Mouse (Mus musculus): ENCODE measurements around the gene Prmt8. TPM values are rescaled to one million over a fixed set of nuclear protein-coding genes. Genes with fewer than 3 reads are reported as not detected.

Prmt8 gene
- polyA plus RNA-seq, 1 experiment, result not detected

DNA sequence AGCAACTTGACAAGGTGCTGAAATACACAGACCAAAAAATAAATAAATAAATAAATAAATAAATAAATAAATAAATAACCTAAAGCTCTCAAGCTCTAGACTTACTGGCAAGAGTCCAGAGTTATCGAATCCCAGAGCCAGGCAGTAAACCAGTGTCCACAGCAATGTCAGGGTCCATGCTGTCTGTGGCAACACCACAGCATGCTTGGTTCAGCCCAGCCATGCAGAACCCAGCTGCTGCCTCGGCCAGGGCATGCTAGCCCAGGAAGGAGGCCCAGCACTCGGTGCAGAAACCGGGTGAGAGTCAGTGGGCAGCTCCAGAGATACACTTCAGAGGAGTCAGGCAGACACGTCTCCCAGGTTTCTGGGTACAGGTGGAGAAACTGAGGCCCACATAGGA, 29.4 kb downstream of the Prmt8 start:
- no peak for TF ChIP-seq POLR2A (IDR thresholded peaks at IDR 0.05; ENCODE audit: low read depth, low read length)
- TF ChIP-seq CTCF (conservative IDR thresholded peaks at IDR 0.05; ENCODE audit: insufficient read depth, insufficient read length, low read depth, low read length), result no peak

DNA sequence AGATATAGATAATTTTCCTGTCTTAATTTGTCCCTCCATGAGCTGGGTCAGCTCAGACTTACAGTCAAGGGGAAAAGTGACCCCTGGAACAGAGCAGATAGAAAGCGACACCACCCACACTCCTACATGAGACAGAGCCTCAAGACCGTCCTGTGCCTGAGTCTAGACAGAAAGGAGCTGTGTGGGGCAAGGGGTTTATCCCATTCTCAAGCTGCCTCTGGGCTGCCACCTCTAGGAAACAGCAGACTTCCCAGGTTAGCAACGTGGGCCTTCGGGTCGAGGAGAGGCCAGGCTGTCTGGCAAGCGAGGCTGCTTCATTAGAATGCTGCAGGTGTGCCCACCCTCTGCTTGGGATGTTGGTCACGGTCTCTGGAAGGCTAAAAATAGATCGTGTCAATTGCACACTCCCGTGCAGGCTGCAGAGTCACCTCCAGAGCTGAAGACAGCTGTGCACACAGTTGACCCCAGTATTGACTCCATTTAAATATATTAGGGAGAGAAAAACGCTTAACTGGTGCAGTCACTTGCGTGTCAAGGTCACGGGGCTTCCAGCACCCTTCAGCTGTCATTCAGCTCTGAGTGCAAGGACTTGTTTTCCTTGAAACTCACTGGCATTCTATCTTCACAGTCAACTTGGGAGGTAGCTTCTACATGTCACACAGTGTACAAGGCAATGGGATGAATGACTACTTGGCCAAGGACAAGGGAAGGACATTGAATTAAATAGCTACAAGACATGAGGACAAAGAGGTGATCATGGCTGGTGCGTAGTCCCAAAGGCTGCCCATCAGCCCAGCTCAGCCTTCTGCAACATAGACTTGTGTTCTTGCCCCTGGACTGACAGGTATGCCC, 33.9 kb downstream of the Prmt8 start:
- 39% methylated on average over 13 of the region's 13 CpGs for WGBS

More for the DNA sequence above, 29.4 kb downstream of the Prmt8 start:
- Histone ChIP-seq H3K4me3 (ENCODE audit: insufficient read depth, low read depth, low read length) (no peak overlapping the region), H3K4me1 (ENCODE audit: control insufficient read depth, insufficient read depth, low read length) (no peaks in the 10 kb centered on the region), H3K36me3 (ENCODE audit: control insufficient read depth, insufficient read depth, low read length) (no peaks in the 10 kb centered on the region), H3K27ac (ENCODE audit: insufficient read depth, low read depth, low read length) (no peak overlapping the region), H3K27me3 (replicated peaks; ENCODE audit: control insufficient read depth, insufficient read depth, low read length) (no peaks in the 10 kb centered on the region)
- DNase-seq, result no peak
- WGBS, result 54% methylated on average over 5 of the region's 5 CpGs

DNA sequence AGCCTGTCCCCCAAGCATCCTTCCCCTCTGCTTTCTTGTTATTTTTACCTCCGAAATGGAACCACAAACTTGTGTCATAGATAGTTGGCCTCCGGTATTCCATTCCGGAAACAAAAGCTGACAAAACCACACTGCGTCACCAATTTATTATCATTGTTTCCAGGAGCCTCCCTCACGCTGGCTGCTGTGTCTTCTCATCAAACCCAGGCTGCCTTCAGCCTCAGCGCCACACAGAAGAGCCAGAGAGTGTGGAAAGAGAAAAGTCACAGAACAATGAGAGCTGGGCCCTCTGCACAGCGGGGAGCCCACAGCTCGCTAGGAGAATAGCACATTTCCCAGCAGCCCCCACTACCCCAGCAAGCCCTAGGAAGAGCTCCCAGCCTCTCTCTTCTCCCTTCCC, 46.1 kb downstream of the Prmt8 start:
- Histone ChIP-seq H3K27ac (ENCODE audit: insufficient read depth, low read depth, low read length) (no peak overlapping the region), H3K27me3 (replicated peaks; ENCODE audit: control insufficient read depth, insufficient read depth, low read length) (no peaks in the 10 kb centered on the region), H3K36me3 (ENCODE audit: control insufficient read depth, insufficient read depth, low read length) (no peaks in the 10 kb centered on the region), H3K4me3 (ENCODE audit: insufficient read depth, low read depth, low read length) (no peak overlapping the region), H3K4me1 (ENCODE audit: control insufficient read depth, insufficient read depth, low read length) (no peaks in the 10 kb centered on the region)
- no peak for DNase-seq
- no peak for TF ChIP-seq POLR2A (IDR thresholded peaks at IDR 0.05; ENCODE audit: low read depth, low read length)
- no peak for TF ChIP-seq CTCF (conservative IDR thresholded peaks at IDR 0.05; ENCODE audit: insufficient read depth, insufficient read length, low read depth, low read length)
- WGBS, result 55% methylated on average over 8 of the region's 8 CpGs

More for the DNA sequence above, 33.9 kb downstream of the Prmt8 start:
- Histone ChIP-seq H3K27ac (ENCODE audit: insufficient read depth, low read depth, low read length) (no peak overlapping the region), H3K36me3 (ENCODE audit: control insufficient read depth, insufficient read depth, low read length) (no peaks in the 10 kb centered on the region), H3K27me3 (replicated peaks; ENCODE audit: control insufficient read depth, insufficient read depth, low read length) (no peaks in the 10 kb centered on the region), H3K4me1 (ENCODE audit: control insufficient read depth, insufficient read depth, low read length) (no peaks in the 10 kb centered on the region), H3K4me3 (ENCODE audit: insufficient read depth, low read depth, low read length) (no peak overlapping the region)
- peak; percentile 6 for DNase-seq
- TF ChIP-seq POLR2A (IDR thresholded peaks at IDR 0.05; ENCODE audit: low read depth, low read length) (no peak), CTCF (conservative IDR thresholded peaks at IDR 0.05; ENCODE audit: insufficient read depth, insufficient read length, low read depth, low read length) (no peak)

GRCm38 (mm10) chr6:127719875-127720274, 49.4 kb downstream of the Prmt8 start:
- Histone ChIP-seq H3K4me3 (ENCODE audit: insufficient read depth, low read depth, low read length) (no peak overlapping the region), H3K27me3 (replicated peaks; ENCODE audit: control insufficient read depth, insufficient read depth, low read length) (no peaks in the 10 kb centered on the region; the same call in 1 of the 2 replicates), H3K4me1 (ENCODE audit: control insufficient read depth, insufficient read depth, low read length) (no peaks in the 10 kb centered on the region), H3K27ac (ENCODE audit: insufficient read depth, low read depth, low read length) (no peak overlapping the region), H3K36me3 (ENCODE audit: control insufficient read depth, insufficient read depth, low read length) (no peaks in the 10 kb centered on the region)
- no peak for TF ChIP-seq POLR2A (IDR thresholded peaks at IDR 0.05; ENCODE audit: low read depth, low read length)
- no peak for TF ChIP-seq CTCF (conservative IDR thresholded peaks at IDR 0.05; ENCODE audit: insufficient read depth, insufficient read length, low read depth, low read length)
- 71% methylated on average over 14 of the region's 14 CpGs for WGBS
- DNase-seq, result no peak

- no peak overlapping the region for H3K27ac ChIP-seq (ENCODE audit: insufficient read depth, low read depth, low read length)
- H3K4me1 ChIP-seq (ENCODE audit: control insufficient read depth, insufficient read depth, low read length), result no peaks in the 10 kb centered on the region
- no peak for DNase-seq
- no peaks in the 10 kb centered on the region; the same call in 1 of the 2 replicates for H3K27me3 ChIP-seq (replicated peaks; ENCODE audit: control insufficient read depth, insufficient read depth, low read length)
- H3K4me3 ChIP-seq (ENCODE audit: insufficient read depth, low read depth, low read length), result no peak overlapping the region
- H3K36me3 ChIP-seq (ENCODE audit: control insufficient read depth, insufficient read depth, low read length), result no peaks in the 10 kb centered on the region
- no peak for TF ChIP-seq POLR2A (IDR thresholded peaks at IDR 0.05; ENCODE audit: low read depth, low read length)
- no peak for TF ChIP-seq CTCF (conservative IDR thresholded peaks at IDR 0.05; ENCODE audit: insufficient read depth, insufficient read length, low read depth, low read length)
- WGBS, result 31% methylated on average over 21 of the region's 21 CpGs
Observed at GRCm38 (mm10) chr6:127717239-127718137, 51.8 kb downstream of the Prmt8 start.

- H3K4me3 ChIP-seq (ENCODE audit: insufficient read depth, low read depth, low read length), result no peak overlapping the region
- 59% methylated on average over 5 of the region's 5 CpGs for WGBS
- H3K27me3 ChIP-seq (replicated peaks; ENCODE audit: control insufficient read depth, insufficient read depth, low read length), result no peaks in the 10 kb centered on the region; the same call in 1 of the 2 replicates
- H3K4me1 ChIP-seq (ENCODE audit: control insufficient read depth, insufficient read depth, low read length), result no peaks in the 10 kb centered on the region
- no peak overlapping the region for H3K27ac ChIP-seq (ENCODE audit: insufficient read depth, low read depth, low read length)
- DNase-seq, result no peak
- H3K36me3 ChIP-seq (ENCODE audit: control insufficient read depth, insufficient read depth, low read length), result no peaks in the 10 kb centered on the region
- TF ChIP-seq CTCF (conservative IDR thresholded peaks at IDR 0.05; ENCODE audit: insufficient read depth, insufficient read length, low read depth, low read length), result no peak
Observed at GRCm38 (mm10) chr6:127715428-127715827, 53.8 kb downstream of the Prmt8 start.

DNA sequence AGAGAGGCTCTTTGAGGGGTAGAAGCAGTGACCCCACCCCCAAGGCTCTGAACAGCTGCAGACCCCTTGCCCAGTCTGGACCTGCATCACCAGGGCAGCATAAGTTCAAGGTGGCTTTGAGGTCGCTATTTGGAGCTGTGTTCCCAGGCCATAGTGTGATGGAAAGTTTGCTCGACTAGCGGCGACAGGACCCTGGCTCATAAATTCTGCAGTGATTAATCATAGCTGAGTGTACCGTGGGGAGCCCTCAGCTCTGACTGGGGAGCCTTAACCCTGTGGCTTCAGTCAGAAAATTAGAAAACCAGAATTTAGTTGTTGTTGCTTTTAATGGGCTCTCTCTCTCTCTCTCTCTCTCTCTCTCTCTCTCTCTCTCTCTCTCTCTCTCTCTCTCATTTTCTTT, 54.4 kb downstream of the Prmt8 start:
- Histone ChIP-seq H3K27me3 (replicated peaks; ENCODE audit: control insufficient read depth, insufficient read depth, low read length) (no peaks in the 10 kb centered on the region; the same call in 1 of the 2 replicates), H3K4me3 (ENCODE audit: insufficient read depth, low read depth, low read length) (no peak overlapping the region), H3K4me1 (ENCODE audit: control insufficient read depth, insufficient read depth, low read length) (no peaks in the 10 kb centered on the region), H3K36me3 (ENCODE audit: control insufficient read depth, insufficient read depth, low read length) (no peaks in the 10 kb centered on the region), H3K27ac (ENCODE audit: insufficient read depth, low read depth, low read length) (no peak overlapping the region)
- no peak for DNase-seq
- 23% methylated on average over 5 of the region's 5 CpGs for WGBS
- no peak for TF ChIP-seq CTCF (conservative IDR thresholded peaks at IDR 0.05; ENCODE audit: insufficient read depth, insufficient read length, low read depth, low read length)
